Mouse (Mus musculus): ENCODE measurements at regions not wholly inside any gene's neighbourhood (a gene's known extent, or its start where the extent isn't known, plus 50 kb on each side); places are given as distances from the start of the nearest gene placed in this dataset.

DNA sequence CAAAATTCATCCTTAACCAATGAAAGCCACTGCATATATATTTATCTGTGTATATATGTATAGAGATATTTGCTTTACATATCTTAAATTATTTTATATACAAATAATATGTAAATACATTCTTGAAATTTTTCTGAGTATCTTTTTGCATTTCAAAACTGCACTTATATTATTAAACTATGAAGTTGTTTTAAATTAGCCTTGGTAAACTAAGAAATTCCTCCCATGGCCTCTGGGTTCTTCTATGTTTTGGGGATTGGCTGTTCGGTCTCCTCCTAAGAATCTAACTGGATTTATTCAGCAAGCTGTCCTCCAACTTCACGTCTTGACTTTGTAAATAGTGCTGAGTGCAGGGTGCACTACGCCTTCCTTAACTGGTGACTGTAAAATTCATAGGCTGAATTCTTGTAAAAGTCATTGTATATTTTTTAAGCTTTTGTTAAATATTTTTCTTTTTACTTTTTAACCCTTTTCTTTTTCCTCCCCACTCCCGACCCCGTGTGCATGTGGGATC, 249.6 kb upstream of the Nfe2l3 start:
- DNase-seq = no peak

DNA sequence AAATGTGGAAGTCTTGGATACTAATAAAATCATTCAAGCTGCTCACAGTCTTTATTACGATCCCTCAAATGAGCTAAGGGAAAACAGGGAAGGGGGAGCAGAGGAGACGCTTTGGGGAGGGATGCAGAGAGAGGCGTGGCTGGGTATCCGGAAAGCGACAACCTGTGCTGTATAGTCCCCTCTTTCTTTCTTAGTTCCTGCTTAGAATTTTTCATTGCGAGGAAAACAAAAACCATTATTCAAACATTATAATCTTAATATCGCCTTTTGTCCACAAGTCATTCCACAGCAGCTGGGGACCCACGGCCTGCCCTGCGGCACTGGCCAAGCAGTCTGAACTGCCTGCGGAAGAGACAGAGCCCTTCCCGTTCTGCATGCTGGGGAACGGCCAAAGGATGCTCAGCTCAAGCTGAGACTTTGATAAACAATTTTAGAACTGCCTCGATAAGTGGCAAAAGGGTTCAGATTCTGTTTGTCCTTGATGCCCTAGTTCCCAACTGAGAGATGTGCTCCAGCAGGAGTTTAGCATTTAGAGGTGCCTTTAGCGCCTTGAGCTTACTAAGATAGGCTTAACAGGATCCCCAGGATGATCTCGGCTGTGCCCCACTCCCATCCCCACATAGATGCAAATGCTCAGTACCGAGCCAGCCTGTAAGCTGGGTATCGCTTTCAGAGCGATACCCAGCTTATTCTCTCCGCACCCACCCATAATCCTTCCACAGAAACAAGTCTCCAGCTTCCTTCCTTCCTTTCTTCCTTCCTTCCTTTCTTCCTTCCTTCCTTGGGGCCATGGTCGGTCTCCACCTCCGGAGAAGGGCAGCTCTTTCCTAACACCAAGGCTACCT, 248.7 kb upstream of the Nfe2l3 start:
- DNase-seq = no peak

DNA sequence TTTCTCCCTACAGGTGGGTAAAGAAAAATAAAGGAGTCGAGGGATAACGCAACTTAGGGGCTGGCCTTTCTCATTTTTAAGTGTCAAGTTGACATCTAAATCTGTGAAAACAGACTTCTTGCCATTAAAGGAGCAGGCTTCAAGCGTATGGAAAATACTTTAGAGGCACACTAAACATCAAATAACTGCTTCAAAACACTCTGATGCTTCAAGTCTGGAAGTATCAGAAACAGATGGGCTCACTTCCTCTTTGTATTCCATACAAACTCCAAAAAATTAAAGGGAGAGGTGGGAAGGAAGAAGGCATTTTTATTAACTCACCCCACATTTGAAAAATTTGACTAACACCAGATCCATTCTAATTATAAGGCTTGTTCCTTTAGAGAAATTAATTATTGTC, 248.0 kb upstream of the Nfe2l3 start:
- DNase-seq = no peak

GRCm38 (mm10) chr6:51185201-51185600, 247.3 kb upstream of the Nfe2l3 start:
- no peak for DNase-seq

- DNase-seq = no peak
Observed at GRCm38 (mm10) chr6:51189173-51189572, 243.3 kb upstream of the Nfe2l3 start.

DNA sequence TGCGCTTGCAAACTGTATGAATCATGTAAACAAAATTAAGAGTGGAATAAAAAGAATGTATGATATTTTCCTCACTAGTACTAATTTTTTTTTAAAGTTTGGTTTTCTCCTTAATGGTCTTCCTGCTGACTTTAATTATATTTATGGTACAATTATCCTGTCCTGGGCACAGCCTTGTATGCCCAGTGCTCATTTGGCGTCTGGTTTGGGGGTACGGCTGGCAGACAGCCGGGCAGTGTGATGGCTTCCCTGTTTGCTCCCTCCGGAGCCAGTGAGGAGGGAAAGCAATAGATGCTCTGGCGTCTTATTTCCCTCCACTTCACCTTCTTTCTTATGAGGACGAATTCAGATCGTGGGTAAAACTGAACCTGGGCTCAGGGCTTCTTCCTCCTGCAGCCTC, 239.6 kb upstream of the Nfe2l3 start:
- no peak for DNase-seq

DNA sequence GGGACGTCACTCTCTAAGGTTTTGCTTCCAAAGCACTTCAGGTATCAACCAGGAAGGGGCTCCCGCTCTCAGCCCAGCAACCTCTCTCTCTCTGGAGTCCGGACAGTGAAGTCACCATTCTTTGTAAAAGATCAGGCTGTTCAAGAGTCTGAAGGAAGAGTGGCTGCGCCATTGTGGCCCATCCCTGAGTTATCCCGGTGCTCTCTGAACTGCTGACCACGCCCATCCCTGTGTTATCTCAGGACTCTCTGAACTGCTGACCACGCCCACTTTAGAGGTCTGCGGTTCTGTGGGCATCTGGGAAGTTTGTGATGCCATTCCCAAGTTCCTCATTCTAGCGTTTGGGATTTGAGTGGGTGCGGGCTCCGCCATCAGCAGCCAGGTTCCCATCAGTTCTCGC, 239.1 kb upstream of the Nfe2l3 start:
- DNase-seq = no peak

GRCm38 (mm10) chr6:51196391-51196790, 236.1 kb upstream of the Nfe2l3 start:
- DNase-seq = no peak

GRCm38 (mm10) chr6:51197000-51197774, 235.3 kb upstream of the Nfe2l3 start:
- DNase-seq = no peak

DNA sequence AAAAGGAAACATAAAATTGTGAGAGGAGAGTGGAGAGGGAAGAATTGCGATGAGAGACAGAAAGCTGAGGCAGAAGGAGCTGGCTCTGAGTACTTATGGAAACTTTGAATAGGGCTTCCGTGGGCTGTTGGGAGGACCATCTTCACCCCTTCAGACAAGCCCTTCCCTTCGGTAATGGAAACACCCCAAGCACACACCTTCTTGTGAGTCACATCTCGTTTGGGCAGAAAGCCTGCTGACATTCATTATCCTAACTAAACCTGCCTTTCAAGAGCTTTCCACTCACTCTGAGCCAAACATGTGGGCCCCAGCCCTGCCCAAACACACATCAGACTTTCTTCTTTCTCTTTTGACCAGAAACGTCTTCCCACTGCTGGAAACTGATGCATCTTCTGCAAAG, 232.3 kb upstream of the Nfe2l3 start:
- no peak for DNase-seq

- DNase-seq = no peak
Observed at GRCm38 (mm10) chr6:51200837-51201236, 231.6 kb upstream of the Nfe2l3 start.

GRCm38 (mm10) chr6:51204306-51204705, 228.2 kb upstream of the Nfe2l3 start:
- no peak for DNase-seq

GRCm38 (mm10) chr6:51205411-51205810, 227.1 kb upstream of the Nfe2l3 start:
- DNase-seq = no peak

DNA sequence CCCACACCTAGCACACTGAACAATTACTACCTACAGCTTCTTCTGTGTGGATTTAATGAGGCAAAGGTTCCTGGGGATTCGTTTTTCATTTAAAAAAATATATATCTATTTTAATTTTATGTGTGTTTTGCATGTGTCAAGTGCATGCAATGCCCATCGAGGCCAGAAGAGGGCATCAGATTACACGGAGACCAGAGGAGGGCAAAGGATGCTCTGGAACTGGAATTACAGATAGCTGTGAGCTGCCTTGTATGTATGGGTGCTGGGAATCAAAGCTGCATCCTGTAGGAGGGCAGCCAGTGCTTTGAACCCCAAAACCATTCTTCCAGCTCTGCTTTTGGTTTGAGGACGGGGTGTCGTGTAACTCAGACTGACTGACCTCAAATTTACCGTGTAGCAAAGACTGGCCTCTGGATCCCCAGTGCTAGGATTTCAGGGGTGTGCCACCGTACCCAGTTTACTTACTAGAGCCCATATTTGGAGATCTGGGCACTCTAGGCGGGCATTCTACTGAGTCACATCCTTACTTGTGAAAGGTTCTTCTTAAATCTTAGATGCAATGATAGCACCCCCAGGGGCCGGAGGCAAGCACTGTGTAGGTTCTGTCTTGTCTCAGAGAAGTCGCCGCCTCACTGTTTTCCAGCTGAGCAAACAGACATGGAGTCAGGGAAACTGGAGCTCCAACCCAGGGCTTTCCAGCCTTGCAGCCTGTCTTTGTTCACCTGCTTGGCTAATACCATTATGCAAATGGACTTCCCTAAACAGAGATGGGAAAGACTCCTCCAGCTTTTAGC, 225.6 kb upstream of the Nfe2l3 start:
- peak; percentile 84 to 85 for DNase-seq

DNA sequence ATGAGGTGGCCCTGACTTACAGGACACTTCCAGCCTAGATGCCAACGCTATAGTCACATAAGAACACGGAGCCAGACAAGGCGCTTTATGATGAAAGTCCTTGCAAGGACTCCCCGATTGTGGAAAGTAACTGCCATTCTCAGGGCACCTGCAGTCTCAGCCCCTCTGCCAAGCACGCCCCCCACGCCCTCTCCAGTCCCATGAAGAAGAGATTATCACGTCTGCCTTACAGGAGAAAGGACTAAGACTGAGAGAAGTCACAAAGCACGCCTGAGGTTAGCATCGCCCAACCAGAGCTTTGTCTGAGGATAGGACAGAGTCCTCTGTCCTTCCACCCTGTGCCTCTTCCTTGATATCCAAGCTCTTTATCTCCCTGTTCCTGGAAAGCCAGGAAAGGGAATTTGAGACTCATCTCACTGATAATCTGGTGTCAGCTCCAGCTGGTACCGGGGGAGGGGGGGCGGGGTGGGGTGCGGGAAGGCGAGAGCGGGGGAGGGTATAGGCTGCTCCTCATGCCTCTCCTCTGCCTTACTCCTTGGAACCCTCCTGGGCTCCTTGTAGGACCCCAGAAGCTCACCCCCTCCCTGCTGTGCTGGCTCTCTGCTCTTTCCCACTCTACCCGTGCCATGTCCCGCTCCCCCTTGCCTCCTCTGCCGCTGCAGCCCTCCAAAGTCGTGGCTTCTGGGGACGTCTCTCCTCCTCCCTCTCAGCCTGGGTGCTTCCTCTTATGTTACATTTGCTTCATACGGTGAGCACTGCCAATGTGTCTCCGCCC, 224.7 kb upstream of the Nfe2l3 start:
- no peak for DNase-seq

DNA sequence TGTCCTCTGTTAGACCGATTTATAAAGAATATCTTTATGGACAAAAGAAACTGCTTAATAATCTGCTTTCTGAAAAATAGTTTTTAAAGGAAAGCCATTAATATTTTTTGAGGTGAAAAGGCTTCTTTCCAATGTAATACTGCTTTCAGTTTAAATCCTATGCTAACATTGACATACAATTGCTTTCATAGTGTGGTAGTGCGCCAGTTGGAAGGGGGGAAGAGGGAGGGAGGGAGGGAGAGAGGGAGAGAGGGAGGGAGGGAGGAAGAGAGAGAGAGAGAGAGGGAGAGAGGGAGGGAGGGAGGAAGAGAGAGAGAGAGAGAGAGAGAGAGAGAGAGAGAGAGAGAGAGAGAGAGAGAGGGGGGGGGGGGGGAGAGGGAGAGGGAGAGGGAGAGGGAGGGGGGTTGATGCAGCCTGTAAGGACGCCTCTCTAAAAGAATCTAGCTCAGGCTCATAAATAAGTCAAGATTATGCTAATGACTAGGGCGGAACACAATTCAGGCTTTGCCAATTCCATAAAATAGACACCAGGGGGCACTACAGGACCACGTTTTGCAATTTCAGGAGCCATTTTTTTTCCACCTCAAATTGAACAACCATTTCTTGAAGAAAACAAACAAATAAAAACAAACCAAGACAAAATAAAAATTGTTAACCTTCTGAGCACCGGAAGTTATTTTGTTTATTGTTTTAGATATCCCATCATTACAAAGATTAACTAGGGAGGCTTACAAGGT, 223.6 kb upstream of the Nfe2l3 start:
- DNase-seq = peak; percentile 44 to 63

- peak; percentile 25 to 56 for DNase-seq
Observed at GRCm38 (mm10) chr6:51211418-51211817, 221.1 kb upstream of the Nfe2l3 start.

DNA sequence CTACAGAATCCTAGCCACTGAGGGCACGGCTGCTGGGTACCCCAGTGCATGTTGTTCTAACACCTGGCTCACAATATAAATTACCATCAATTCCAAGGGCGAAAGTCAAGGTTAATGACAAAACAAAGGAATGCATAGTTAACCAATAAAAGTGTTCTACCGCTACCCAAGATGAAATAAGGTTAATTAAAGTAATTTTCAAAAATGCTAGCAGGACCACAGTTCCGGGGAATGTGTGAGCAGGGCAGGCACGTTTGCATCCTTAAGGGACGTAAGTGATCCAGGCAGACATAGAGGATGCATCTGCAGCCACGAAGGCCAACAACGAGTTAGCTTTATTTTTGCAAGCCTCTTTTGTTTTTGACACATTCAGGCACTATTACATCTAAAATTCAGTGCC, 220.3 kb upstream of the Nfe2l3 start:
- no peak for DNase-seq

DNA sequence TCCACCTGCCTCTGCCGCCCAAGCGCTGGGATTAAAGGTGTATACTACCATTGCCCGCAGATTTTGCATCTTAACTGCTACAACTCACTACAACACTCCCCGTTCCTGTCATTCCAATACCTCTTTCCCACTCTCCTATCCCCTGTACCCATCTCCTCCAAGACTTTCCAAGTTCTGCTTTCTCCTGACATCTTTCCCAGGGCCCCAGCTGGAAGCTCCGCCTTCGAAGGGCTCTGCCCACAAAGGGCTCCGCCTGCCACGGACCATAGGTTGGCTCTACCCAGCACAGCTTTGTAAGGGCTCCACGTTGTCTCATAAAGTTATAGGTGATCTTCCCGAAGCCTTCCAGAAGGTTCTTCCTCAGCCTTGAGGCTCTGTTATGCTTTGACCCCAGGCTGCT, 217.1 kb upstream of the Nfe2l3 start:
- no peak for DNase-seq

DNA sequence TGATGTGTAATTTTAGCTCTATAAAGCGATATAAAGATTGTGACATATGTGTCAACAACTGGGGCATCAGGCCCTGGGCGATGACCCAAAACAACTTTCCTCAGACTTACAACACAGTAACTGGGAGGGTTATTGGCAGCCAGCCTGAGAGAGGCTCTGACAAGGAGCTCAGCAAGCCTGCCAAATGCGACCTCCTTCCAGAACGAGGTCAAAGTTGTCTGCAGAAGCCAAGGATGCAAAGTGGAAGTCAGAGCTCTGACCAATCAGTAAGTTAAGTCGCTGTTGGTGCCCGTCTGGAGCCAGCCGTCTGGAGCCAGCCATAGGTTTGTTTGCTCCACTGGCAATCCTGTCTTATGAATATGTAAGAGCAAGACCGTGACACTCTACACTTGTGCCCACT, 216.0 kb upstream of the Nfe2l3 start:
- DNase-seq = peak; percentile 72 to 82

DNA sequence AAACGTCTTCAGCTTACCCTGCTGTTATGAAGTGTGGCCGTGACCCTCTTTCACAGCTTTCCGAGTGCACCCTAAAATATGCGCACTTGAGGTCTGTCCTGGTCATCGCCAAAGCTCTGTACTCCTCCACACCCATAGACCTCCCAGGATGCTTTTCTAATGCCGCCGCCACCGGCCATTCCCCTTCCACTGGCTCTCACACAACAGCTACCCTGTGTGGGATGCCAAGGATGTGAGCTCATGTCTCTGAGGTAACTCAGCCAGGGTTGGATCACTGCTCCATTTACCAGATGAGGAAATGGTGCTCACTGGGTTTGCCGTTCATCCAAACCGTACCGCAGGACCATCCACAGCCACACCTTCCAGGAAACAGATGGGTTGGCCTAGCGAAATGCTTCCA, 212.8 kb upstream of the Nfe2l3 start:
- no peak for DNase-seq

- DNase-seq = no peak
Observed at GRCm38 (mm10) chr6:51220778-51221177, 211.7 kb upstream of the Nfe2l3 start.

Data from kidney, postnatal 4 days (tissue).